Mouse (Mus musculus): Measurements from ENCODE around the gene Eif5a.

Gene Eif5a

GRCm38 (mm10) chr11:69900471-69901405, 21.0 kb downstream of the Eif5a start, which contains the start of the genes 2810408A11Rik and Neurl4:
Gene 2810408A11Rik (minus strand): TSS chr11:69900987.
Gene Neurl4 (plus strand): TSS chr11:69901072.
- DNase-seq: peak; percentile 91

DNA sequence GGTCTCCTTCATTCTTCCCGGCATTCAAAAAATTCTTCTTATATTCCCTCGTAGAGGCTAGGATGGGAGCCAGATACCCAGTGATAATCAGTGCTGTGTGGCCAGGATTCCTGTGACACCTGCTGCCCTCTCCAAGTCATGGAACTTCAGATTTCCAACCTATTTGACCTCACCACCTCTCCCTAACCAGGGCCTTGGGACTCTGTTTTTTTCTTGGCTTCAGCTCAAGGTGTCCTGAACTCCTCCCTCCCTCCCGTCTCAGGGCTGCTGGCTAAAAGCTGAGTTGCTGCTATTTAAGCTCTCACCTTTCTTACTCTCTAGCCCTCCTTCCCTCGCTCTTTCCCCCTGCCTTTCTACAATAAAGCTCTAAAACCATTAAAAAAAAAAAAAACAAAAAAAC, 21.9 kb downstream of the Eif5a start:
- no peak for DNase-seq

- DNase-seq: no peak
Measured at GRCm38 (mm10) chr11:69895291-69895690, 26.5 kb downstream of the Eif5a start, which contains the start of gene Acap1. Gene Acap1 (minus strand): TSS chr11:69895539.

DNA sequence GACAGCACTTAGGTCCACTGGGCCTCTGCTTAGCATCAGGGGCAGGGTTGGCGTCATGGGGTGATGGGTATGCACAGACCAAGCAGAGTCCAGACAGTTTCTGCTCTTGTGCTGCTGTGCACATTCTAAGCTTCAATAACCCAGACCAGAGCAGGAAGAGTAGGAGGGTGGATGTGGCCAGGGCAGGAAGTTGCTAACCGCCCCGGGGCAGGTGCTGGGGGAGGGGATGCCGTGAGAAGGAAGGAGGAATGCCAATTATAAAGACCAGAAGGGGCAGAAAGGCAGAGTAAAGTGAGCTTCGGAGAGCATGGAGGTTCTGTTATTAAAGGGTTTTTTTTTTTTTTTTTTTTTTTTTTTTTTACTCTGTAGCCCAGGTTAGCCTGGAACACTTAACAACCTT, 27.1 kb downstream of the Eif5a start:
- DNase-seq: no peak

DNA sequence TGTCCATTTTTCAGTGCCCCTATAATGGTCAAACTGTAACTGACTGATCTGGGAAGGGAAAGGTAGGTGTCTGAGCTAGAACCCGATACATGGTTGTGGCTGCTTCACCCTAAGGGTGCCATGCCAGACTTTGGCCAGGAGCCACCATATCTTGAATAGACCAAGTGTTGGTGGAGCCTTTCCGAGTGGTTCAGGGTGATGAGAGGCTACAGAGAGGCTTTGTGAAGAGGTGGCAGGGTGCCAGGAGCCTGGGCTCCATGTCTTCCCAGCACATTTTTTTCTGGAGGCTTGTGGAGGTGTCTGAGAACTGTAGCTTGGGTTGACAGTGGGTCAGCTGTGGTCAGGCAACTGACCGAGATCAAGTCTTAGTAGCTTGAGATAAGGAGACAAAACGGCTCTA, 30.3 kb downstream of the Eif5a start:
- DNase-seq: peak; percentile 25

GRCm38 (mm10) chr11:69886907-69887635, 34.7 kb downstream of the Eif5a start:
- DNase-seq: no peak

DNA sequence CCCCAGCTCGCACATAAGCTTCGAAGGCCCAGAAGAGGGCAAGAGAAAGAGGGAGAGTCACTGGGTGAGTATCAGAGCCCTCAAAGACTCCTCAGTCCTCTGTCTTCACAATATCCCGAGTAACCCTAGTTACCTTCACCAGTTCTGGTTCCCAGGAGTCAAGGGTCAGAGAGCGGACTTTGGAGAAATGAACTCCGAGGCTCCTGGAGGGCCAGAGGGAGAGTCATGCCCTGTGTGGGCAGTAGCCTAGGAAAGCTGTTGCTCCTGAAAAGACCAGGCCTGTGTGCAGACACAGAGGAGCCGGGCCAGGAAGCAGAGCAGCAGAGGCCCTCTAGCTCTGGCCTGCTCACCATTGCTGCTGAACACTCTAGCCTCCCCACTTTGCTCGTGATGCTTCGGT, 37.1 kb downstream of the Eif5a start:
- no peak for DNase-seq

GRCm38 (mm10) chr11:69884240-69884639, 37.5 kb downstream of the Eif5a start:
- no peak for DNase-seq

- no peak for DNase-seq
Measured at GRCm38 (mm10) chr11:69883527-69884151, 38.1 kb downstream of the Eif5a start.

DNA sequence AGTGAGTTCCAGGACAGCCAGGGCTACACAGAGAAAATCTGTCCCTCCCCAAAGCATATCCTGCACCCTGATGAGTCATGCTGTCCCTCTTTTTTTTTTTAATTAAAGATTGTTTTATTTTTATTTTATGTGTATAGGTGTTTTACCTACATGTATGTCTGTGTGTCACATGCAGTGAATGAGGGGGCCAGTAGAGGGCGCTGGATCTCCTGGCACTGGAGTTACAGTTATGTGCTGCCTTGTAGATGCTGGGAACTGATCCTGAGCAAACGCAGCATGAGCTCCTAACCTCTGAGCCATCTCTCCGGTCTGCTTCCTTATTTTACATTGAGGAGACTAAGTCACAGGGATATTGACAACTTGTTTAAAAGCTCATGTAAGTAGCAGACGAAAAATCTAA, 38.7 kb downstream of the Eif5a start:
- DNase-seq: peak; percentile 58

DNA sequence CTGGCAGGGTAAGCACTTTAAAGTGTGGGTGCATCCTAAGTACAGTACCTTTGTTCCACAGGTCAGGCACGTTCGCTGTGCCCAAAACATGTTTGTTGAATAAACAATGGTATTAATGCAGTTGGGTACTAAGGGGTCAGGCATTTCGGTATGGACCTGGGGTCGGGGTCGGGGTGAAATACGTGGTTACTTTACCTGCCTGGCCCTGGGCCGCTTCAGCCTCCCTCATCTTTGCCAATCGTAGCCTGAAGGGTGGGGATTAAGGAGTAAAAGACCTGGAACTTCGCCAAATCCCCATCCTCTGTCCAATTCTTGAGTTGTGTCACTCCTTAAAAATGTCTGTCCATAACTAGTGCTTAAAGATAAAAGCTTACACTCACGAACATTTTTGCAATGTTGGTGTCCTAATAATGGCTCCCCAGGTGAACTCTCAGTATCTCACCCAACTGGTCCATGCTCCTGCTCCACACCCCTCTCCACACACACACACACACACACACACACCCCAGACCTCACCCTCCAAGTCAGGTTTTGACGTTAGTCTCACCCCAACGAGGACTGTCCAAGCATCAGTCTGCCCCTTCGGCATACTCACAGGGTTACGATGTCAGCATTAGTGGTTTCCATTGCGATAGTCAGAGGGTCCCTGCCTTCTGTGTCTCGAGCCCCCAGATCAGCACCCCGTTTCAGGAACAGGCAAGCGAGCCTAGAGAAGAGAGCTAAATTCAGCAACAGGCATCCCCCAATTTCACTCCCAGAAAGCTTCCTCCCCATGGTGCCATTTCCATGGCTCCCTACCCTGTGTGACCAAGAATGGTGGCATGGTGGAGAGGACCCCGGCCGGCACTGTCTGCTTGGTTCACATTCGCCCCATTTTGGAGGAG, 39.7 kb downstream of the Eif5a start:
- DNase-seq: no peak

GRCm38 (mm10) chr11:69880853-69881603, 40.7 kb downstream of the Eif5a start, which contains the start of gene Kctd11:
Gene Kctd11 (minus strand): TSS chr11:69881406.
- DNase-seq: peak; percentile 93

DNA sequence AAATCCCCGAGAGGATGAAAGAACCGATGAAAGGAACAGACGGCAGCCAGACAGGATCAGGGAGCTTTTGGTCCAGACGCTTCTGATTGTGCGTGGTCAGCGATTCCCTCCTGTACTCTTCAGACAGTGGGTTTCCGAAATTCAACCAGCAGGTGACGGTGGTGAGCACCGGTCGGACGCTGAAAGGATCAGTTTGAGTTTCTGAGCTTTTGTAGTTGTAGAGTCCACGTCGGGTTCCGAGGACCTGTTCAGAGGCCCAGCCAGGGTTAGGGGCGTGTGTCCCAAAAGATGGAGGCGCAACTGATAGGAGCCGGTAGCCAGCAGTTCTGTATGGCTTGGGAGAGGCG, 41.3 kb downstream of the Eif5a start:
- DNase-seq: peak; percentile 78

DNA sequence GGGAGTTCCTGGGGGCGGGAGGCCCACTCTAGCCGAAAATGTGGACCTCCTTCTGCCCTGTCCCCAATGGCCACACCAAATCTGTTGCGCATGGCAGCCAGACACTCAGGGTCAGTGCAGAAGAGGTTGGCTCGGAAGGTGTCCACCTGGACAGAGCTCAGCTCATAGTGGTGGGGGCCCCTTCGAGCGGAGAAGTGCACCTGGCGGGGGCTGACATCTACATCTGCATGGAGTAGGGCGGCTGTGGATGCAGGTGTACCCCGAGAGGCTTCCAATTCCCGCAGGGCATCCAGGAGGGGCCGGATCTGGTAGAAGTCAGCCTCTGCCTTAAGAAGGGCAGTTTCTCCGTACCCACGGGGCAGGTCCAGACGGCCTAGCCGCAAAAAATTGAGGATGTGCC, 42.0 kb downstream of the Eif5a start:
- no peak for DNase-seq

GRCm38 (mm10) chr11:69878952-69879351, 42.8 kb downstream of the Eif5a start:
- no peak for DNase-seq

DNA sequence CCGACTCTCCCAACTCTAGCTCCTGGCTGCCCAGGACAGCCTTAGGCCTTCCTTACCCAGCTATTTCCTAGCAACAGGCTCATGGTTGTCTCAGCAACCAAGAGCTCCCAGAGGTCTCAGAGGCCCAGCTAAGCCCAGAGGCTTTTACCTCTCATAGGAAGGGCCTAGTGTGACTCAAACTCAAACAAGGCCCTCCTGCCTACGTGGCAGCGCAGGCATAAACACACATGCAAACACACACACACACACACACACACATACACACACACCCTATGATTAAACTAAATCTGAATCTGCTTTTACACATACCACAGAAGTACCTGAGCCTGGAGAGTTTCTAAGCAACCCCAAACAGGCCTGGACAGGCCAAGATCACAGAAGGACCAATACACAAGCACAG, 43.4 kb downstream of the Eif5a start:
- DNase-seq: no peak

DNA sequence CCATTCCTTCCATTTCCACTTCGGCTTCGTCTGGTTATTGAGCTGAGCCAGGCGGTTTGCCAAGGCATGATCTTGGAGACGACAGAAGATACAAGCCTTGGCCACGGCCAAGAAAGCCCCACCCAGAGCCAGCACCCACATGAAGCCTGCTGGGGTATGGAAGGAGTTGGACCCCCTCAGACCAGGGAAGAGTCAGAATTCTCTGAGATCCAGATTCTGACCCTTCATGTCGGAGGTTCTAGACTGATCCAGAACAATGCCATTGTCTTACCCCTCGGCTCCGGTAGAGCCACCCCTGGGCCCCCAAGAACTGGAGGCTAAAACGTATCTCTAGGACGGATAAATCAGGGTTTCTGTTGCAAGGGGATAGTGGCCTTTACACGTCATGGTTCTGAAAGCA, 43.9 kb downstream of the Eif5a start, which contains the start of gene Tmem95:
TSS of gene Tmem95 (minus strand) at position 141 of the 400 bp plus-strand sequence.
- no peak for DNase-seq

DNA sequence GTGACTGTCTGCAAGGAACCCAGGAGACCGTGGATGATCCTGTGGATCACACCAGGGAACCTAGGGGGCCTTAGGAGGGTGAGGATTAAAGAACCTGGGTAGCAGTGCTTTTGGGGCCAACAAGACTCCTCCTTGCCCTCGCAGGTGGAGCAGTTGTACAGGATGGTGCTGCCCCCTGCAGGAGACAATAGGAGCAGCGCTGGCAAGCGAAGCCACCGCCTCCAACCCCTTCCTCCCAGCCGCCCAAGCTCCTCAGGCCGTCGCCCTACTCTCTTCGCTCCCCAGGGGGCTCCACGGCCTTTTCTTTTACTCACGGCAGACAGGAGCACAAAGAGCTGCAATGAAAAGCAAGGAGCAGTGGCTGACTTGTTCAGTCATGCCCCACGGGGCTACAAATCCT, 44.9 kb downstream of the Eif5a start:
- peak; percentile 93 for DNase-seq

DNA sequence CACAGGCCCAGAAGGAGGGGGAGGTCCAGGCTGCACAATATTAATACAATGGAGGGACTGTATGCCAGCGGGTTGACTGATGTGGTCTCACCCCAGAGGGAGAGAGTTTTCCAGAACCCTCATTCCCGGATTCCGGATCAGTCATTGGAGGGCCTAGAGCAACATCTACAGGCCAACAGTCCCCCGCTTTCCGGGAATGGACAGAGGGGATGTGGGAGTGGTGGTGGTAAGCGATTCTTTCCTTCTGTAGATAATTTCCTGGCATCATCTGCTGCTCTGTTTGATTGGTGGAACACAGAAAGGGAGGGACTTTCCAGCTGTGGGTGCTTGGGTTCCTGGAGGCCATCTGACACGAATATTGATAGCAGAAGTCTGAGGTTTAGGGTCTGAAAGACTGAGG, 45.6 kb downstream of the Eif5a start:
- DNase-seq: peak; percentile 71

DNA sequence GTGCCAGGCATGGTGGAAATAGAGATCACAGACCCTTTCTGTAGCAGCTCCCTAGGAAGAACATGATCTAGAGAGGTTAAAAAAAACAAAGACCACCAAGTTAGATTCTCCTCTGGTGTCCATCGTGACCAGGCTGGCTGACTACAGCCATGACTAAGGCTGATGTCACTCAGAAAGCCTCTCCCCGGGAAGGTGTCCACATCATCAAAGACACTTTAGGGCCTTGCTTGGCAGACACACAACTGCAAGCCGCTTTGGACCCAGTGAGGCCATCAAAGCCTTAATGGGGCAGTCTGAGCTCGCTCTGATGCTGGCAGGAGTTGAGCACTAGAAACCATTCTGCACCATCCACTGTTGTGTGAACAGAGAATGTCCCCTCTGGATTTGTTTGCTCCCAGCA, 49.3 kb downstream of the Eif5a start:
- no peak for DNase-seq

DNA sequence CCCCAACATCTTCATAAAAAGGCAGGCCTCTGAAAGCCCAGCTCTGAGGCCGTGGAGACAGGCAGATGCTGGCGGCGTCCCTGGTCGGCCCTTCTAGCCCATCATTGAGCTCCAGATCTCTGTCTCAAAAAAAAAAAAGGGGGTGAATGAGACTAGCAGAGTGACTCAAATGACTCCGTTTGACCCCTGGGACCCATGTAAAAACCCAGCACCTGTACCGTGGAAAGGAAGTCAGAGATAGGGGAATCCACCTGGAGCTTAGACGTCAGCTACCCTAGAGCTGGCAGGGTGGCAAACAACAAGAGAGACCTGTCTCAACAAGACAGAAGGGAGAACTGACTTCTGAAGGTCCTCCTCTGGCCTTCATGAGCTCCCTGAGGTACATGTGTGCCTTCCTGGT, 49.9 kb downstream of the Eif5a start:
- DNase-seq: no peak
